Mouse (Mus musculus): ENCODE data around the gene Glcci1. TPM values are rescaled to one million over a fixed set of nuclear protein-coding genes. Genes with fewer than 3 reads are reported as not detected.
A peak's percentile ranks its signal among the peaks of the same experiment; 100 is the strongest.
"Not testable (repeated sequence)": the region's sequence is repeated elsewhere in the genome, so short reads cannot be mapped to it uniquely, and the experiment has no call there.

Gene Glcci1
- total RNA-seq, 2 experiments from 2014 or later, result 9.9 to 12.9 TPM

DNA sequence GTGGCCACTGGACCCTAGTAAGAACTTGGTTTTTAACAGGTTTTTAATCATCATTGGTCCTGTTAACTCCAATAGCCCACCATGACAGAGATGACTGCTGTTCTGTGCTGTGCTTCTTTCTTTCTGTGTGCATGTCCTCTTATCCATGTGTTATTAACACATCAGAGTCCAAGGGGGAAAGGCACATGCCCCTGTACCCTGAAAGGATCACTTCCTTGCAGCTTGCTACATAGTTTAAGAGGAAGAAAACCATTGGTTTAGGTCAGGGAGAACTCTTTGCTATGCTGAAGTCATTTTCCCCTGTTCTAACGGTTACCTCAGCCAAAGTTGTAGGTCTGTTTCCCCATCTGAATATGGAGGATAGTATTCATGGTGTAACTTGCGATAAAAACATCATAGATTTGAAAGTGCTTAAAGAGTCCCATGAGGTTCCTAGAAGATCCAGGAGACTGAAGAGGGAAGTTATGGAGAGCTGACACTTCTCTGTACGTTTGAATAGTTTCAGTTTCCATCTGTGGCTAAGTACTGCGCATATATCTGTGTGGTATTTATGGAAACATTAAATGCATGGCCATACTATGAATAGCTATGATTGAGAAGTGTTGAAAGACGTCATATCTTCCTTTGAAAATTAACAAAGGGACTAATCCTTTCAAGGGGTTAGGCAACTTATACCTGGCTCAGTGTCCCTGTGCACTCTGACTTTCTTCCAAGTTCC lies 14.1 kb upstream of the Glcci1 start:
- DNase-seq, result no peak

DNA sequence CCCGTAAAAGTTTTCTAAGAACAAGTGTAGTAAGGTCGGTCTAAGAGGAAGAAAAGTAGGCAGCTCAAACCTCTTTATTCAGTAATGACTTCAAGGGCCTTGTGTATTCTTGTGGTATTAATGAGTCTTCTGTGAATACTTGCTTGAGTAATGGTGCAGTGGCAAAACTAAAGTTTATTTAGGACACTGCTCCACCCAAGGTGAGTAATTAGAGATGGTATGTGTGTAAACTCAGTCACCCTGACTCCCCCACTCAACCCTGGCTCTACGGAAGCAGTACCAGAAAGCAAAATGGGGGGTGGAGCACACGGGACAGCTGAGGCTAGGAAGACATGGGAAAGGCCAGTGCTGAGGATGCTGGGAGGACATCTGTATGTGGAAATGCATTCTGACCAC lies 13.6 kb upstream of the Glcci1 start:
- no peak for DNase-seq

- DNase-seq, result no peak
These were observed 12.0 kb upstream of the Glcci1 start for GRCm38 (mm10) chr6:8497234-8497867.

- no peak for DNase-seq
These were observed 11.5 kb upstream of the Glcci1 start for GRCm38 (mm10) chr6:8497868-8498257.

DNA sequence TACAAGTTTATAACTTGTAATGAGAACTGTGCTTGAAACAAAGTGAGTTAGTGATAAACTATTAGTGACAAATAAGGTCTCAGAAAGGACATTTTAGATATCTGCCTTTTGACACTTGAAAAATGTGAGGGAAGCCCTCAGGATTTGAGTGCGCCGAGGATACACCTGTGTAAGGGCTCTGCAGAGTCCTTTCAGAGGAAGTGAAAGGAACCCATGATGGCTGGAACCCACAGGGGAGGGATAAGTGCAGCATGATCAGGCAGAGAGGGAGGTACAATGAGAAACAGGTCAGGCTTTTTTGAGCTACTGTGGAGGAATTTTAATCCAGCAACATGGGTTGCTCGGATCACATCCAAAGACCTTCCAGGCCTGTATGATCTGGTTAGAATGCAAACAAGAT lies 10.4 kb upstream of the Glcci1 start:
- no peak for DNase-seq

GRCm38 (mm10) chr6:8503953-8504352 lies 5.4 kb upstream of the Glcci1 start:
- no peak for DNase-seq

DNA sequence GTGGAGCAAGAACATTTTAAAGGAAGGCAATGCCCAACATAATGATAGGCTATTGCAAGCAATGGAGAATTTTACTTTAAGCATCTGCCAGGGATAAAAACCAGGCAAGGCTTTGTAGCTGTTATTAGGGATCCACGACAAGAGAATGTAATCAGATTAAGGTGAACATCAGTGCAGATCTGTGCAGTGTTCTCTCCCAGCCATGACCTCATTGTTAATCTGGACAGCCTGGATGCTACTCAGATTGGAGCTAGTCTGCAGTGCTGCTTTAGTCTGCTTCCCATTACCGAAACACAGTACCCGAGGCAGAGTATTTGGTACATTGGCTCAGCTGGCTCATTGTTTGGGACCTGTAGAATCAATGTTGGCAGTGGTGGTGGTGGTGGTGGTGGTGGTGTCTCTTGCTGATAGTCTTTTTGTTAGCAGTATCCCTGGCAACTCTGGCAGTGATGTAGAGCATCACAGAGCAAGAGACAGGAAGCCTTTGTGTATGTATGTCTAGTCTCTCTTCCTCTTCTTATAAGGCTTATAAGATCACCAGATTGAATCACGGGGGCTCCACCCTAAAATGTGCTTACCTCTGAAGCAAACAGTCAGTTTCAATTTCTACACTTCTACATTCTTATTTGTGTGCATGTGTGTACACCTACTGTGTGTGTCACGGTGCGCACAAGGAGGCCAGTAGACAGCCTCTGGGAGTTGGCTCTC lies 4.7 kb upstream of the Glcci1 start:
- no peak for DNase-seq

GRCm38 (mm10) chr6:8506631-8507030 lies 2.8 kb upstream of the Glcci1 start:
- DNase-seq, result no peak

- DNase-seq, result peak; percentile 99
These were observed 390 bp upstream of the Glcci1 start for GRCm38 (mm10) chr6:8508883-8509536.

DNA sequence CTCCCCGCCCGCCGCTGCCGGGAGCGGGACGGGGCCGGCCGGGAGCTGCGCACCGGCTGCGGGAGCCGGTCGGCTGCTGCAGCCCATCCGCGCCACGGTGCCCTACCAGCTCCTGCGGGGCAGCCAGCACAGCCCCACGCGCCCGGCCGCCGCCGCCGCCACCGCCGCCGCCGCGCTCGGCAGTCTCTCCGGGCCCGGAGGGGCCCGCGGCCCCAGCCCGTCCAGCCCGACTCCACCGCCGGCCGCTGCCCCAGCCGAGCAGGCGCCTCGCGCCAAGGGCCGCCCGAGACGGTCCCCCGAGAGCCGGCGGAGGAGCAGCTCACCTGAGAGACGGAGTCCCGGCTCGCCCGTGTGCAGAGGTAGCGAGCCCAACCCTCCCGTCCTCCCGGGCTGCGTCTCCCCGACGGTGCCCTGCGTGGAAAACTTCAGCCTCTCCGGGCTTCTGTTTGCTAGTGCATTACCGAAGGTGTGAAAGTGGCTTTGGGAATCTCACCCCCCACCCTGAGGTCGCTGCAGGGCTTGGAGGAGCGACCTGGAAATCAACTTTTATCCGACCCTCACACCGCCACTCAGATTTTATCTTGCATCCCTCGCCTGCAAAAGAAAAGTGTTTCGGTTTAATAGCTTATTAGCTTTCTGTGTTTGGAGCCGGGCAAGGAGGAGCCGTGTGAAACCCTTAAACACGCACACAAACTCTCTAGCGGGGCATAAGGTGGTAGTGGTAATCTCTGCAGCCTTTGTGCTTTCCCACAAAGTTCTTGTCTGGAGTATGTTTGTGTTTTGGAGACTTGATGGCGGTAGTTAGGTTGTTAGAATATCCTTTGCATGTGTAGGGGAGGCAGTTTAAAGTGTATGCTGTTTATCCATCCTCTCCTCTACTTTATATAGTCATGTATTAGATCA lies 812 bp downstream of the Glcci1 start:
- DNase-seq, result peak; percentile 47

DNA sequence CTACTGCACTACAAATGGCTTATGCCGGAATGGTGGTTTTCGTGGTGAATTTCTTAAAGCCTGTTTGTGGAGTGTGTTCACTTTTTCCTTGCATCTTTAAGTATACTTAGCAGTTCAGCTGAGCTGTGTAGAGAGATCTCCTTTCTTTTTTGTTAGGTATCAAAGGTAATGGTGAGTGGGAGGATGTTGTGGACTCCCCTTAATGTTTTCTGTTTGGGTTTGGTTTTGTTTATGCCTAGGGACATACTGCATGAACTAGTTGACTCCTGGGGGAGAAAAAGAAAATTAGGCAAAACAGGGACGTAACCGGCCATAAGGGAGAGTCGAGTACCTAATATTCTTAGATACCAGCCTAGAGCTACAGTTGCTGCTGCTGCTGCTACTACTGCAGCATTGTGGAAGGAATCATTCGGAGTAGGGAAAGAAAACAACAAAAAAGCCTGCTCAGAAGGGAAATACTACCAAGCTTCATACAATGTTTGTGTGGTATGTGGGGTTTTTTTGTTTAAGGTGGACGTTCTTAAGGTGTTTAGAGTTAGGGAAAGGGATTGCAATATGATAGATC lies 1.5 kb downstream of the Glcci1 start:
- DNase-seq, result no peak

DNA sequence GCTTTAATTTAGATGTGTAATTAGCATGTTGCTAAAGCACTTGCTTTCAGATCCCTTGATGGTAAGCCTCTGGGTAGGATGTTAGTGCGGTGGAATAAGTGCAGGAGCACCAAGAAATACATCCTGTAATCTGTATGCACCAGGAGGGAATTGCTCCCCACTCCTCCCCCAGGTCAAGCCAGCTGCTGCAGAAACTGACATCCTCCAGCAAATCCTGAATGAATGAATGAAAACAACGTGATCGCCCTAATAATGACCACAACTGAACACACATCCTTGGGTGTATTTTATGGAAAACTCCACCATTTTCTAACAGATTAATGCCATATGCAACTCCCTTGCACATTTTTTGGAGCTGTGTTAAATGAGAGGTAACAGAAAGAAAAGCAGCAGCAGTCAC lies 2.0 kb downstream of the Glcci1 start:
- DNase-seq, result no peak

DNA sequence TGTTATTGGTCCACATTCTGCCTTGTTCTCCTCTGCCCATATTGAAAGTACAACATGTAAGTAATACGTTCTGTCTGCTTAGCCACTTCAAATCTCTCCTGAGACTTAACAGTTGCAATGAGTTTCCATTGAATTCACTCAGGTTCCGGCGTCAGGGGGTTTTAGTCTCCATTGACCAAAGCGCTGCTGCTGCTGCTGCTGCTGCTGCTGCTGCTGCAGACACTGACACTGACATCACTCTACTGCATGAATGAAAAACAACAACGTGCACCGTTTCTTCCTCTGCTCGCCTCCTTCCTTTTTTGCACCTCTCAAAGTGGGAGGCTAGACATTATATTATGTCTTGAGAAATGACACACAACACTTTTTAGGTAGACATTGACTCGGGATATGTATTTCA lies 3.0 kb downstream of the Glcci1 start:
- DNase-seq, result no peak

DNA sequence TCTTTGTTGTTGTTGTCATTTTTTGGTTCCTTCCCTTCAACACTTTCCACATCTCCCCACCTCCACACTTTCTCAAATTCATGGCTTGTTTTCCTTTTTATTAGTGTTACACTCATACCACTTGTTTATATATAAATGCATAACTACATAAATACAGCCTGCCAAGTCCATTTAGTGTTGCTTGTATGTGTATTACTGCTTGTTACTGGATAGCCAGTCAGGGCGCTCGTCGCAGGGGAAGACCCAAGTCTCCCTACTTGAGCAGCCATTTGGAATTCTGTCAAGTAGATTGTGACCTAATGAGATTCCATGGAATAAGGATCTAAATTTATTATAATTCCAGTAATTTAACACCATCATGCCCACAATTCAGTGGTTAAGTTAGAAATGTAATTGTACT lies 10.3 kb downstream of the Glcci1 start:
- no peak for DNase-seq

GRCm38 (mm10) chr6:8521231-8521630 lies 11.8 kb downstream of the Glcci1 start:
- no peak for DNase-seq

GRCm38 (mm10) chr6:8524717-8525116 lies 15.3 kb downstream of the Glcci1 start:
- no peak for DNase-seq

- DNase-seq, result no peak
These were observed 21.9 kb downstream of the Glcci1 start for GRCm38 (mm10) chr6:8531104-8531894.

DNA sequence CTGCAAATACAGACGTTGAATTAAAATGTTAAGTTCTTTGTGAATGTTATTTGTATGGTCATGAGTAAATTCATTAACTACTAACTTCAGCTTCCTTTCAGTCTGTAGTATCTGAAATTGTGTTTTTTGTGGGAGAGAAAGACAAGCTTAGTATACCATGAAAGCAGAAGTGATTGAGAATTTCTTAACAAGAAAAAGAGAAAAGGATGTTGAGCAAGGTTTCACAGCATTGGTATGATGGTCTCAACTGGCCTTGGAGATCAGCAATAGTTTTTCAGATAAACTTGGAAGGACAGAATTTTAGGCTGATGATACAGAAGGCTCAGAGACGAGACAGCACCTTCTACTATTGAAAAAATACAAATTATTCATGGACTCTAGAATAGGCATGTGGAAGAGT lies 27.5 kb downstream of the Glcci1 start:
- no peak for DNase-seq

GRCm38 (mm10) chr6:8541531-8541930 lies 32.1 kb downstream of the Glcci1 start:
- not testable (repeated sequence) for DNase-seq

DNA sequence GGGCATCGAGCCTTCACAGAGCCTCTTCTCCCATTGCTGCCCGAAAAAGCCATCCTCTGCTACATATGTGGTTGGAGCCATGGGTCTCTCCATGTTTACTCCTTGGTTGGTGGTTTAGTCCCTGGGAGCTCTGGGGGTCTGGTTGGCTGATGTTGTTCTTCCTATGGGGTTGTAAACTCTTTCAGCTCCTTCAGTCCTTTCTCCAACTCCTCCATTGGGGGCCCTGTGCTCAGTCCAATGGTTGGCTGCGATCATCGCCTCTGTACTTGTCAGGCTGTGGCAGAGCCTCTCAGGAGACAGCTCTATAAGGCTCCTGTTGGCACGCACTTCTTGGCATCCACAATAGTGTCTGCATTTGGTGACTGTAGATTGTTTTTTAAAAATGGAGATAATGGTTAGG lies 35.4 kb downstream of the Glcci1 start:
- no peak for DNase-seq

GRCm38 (mm10) chr6:8545780-8546179 lies 36.4 kb downstream of the Glcci1 start:
- no peak for DNase-seq

All from gastrocnemius, postnatal 10 days (tissue).